Mouse (Mus musculus): ENCODE results near the gene Gm42791. TPM values are rescaled to one million over a fixed set of nuclear protein-coding genes. Genes with fewer than 3 reads are reported as not detected.

Gene Gm42791
- total and polyA plus RNA-seq, 2 experiments from 2014 or later = 5.7 TPM; not detected in 1

GRCm38 (mm10) chr5:149017666-149018415, 22.9 kb upstream of the Gm42791 start:
- Histone ChIP-seq H3K9ac (no peak overlapping the region), H3K36me3 (ENCODE audit: insufficient read depth) (no peaks in the 10 kb centered on the region), H3K4me3 (ENCODE audit: low read depth, low read length) (no peak overlapping the region), H3K4me2 (ENCODE audit: low read depth) (no peak overlapping the region), H3K27me3 (ENCODE audit: insufficient read depth, low read length) (no peaks in the 10 kb centered on the region), H3K27ac (ENCODE audit: low read depth, low read length) (no peak overlapping the region), H3K9me3 (ENCODE audit: low read length) (no peaks in the 10 kb centered on the region), H3K4me1 (ENCODE audit: insufficient read depth) (no peaks in the 10 kb centered on the region)
- DNase-seq (no peak), ATAC-seq (no peak)
- TF ChIP-seq CTCF (IDR thresholded peaks at IDR 0.05; ENCODE audit: low read depth) = no peak
- 89% methylated on average over 3 of the region's 3 CpGs for WGBS

- no peak overlapping the region for H3K4me3 ChIP-seq (ENCODE audit: low read depth, low read length)
- DNase-seq = peak; percentile 26
- H3K36me3 ChIP-seq (ENCODE audit: insufficient read depth) = no peaks in the 10 kb centered on the region
- no peaks in the 10 kb centered on the region for H3K27me3 ChIP-seq (ENCODE audit: insufficient read depth, low read length)
- no peak overlapping the region for H3K9ac ChIP-seq
- H3K4me2 ChIP-seq (ENCODE audit: low read depth) = no peak overlapping the region
- H3K4me1 ChIP-seq (ENCODE audit: insufficient read depth) = no peaks in the 10 kb centered on the region
- 68% methylated on average over 3 of the region's 3 CpGs for WGBS
- TF ChIP-seq CTCF (IDR thresholded peaks at IDR 0.05; ENCODE audit: low read depth) = no peak
- ATAC-seq = peak; percentile 56; the same call in 1 of the 2 replicates
- no peaks in the 10 kb centered on the region for H3K9me3 ChIP-seq (ENCODE audit: low read length)
- H3K27ac ChIP-seq (ENCODE audit: low read depth, low read length) = no peak overlapping the region
Observed at GRCm38 (mm10) chr5:149017181-149017580, 22.2 kb upstream of the Gm42791 start.

DNA sequence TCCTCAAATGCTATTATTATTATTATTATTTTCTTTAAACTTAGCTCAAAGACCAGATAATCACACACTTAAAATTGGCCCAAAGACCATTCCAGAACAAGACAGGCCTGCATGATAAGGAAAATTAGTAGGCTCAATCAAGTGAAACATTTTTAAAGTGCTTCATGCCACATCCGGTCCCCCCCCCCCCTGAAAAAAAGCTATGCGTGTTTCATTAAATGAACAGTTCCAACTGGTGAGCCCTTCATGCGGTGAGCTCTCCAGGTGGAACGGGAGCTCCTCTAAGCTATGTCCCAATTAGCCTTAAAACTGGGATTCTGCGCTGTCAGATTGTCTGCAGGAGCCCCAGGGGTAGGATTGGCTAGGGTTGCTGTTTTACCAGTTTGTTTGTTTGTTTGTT, 21.3 kb upstream of the Gm42791 start:
- no peak for DNase-seq
- peak overlapping the region; percentile 85; the same call in 1 of the 2 replicates for H3K4me2 ChIP-seq (ENCODE audit: low read depth)
- H3K4me1 ChIP-seq (ENCODE audit: insufficient read depth) = no peaks in the 10 kb centered on the region
- H3K9me3 ChIP-seq (ENCODE audit: low read length) = no peaks in the 10 kb centered on the region
- H3K36me3 ChIP-seq (ENCODE audit: insufficient read depth) = no peaks in the 10 kb centered on the region
- H3K27ac ChIP-seq (ENCODE audit: low read depth, low read length) = no peak overlapping the region
- no peak overlapping the region for H3K4me3 ChIP-seq (ENCODE audit: low read depth, low read length)
- TF ChIP-seq CTCF (IDR thresholded peaks at IDR 0.05; ENCODE audit: low read depth) = no peak
- no peaks in the 10 kb centered on the region for H3K27me3 ChIP-seq (ENCODE audit: insufficient read depth, low read length)
- no peak overlapping the region for H3K9ac ChIP-seq
- 73% methylated on average over 5 of the region's 5 CpGs for WGBS
- ATAC-seq = no peak

DNA sequence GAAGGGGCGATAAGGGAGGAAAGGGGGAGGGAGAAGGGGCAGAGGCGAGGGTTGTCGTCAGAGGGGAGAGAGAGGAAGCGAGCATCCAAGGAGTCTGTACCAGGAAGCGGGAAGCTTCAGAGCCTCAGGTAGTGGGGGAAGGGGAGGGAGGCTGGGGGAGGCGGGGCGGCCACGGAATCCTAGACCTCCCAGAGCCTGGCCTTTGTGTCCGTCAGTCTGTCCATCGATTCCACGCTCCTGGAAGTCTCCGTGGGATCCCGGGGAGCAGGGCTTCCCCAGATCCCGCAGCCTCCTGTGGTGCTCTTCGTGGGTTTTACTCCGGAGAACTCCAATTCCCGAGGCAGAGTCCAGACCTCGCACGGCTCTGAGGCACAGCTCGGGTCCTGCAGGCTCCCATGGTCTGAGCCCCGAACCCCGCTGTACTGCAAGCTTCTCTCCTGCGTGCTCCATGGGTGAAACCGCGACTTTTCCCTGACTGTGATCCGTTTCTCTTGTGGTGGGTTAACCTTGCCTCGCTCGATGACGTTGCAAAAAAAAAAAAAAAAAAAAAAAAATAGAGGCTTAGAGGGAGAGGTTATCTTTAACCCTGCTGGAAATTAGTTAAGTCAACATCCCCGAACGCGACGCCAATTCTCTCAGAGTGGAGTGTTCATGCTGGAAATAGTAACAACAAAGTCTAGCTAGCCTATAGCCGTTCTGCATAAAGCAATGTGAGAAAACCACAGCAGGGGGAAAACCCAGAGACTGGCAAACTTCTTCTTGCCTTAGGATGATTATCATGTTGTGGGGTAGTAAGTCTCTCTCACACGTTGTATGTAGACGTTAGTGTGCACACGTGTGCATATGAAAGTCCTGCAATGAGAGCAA, 20.6 kb upstream of the Gm42791 start:
- Histone ChIP-seq H3K4me1 (ENCODE audit: insufficient read depth) (no peaks in the 10 kb centered on the region), H3K27me3 (ENCODE audit: insufficient read depth, low read length) (no peaks in the 10 kb centered on the region), H3K4me2 (ENCODE audit: low read depth) (peak overlapping the region; percentile 85), H3K4me3 (ENCODE audit: low read depth, low read length) (peak overlapping the region; percentile 45), H3K36me3 (ENCODE audit: insufficient read depth) (no peaks in the 10 kb centered on the region), H3K9me3 (ENCODE audit: low read length) (no peaks in the 10 kb centered on the region), H3K27ac (ENCODE audit: low read depth, low read length) (no peak overlapping the region), H3K9ac (peak overlapping the region; percentile 52)
- DNase-seq (peak; percentile 38), ATAC-seq (peak; percentile 60)
- WGBS = 5% methylated on average over 36 of the region's 37 CpGs
- 0 out of 2 replicates have a peak, but pooled peaks have one; percentile 6 for TF ChIP-seq CTCF (IDR thresholded peaks at IDR 0.05; ENCODE audit: low read depth)

DNA sequence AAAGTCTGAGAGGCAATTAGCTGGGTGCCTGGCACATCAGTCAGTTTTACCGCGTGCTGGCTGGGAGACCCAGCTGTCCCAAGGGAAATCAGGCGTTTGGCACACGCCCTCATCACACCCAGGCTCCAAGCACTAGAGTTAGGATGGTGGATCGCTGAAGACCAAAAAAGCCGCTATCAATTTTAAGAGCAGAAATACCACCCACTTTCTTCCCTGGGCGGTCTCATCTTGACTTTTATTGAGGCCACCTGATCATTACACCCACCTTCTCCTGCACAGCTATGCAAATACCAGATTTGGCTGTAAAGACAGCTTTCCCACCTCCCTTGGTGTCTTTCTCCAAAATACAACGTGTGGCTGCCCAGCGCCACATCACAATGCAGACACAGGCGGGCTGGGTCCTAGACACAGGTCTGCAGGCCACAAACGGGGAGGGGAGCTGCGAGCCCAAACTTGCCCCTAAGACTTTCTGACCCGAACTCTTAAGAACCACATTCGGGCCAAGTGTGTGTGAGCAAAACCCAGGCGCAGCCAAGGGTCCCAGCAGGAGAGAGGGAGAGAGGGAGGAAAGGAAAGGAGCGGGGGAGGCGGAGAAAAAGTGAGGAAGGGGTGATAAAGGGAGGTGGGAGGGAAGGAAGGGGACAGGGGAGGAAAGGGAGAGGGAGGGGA, 19.8 kb upstream of the Gm42791 start:
- Histone ChIP-seq H3K9me3 (ENCODE audit: low read length) (no peaks in the 10 kb centered on the region), H3K36me3 (ENCODE audit: insufficient read depth) (no peaks in the 10 kb centered on the region), H3K27me3 (ENCODE audit: insufficient read depth, low read length) (no peaks in the 10 kb centered on the region), H3K27ac (ENCODE audit: low read depth, low read length) (no peak overlapping the region), H3K4me1 (ENCODE audit: insufficient read depth) (no peaks in the 10 kb centered on the region), H3K4me2 (ENCODE audit: low read depth) (peak overlapping the region; percentile 85), H3K4me3 (ENCODE audit: low read depth, low read length) (peak overlapping the region; percentile 45), H3K9ac (no peak overlapping the region)
- ATAC-seq (0 out of 2 replicates have a peak, but pooled peaks have one; percentile 34), DNase-seq (peak; percentile 46)
- no peak for TF ChIP-seq CTCF (IDR thresholded peaks at IDR 0.05; ENCODE audit: low read depth)
- WGBS = 14% methylated on average over 17 of the region's 17 CpGs

DNA sequence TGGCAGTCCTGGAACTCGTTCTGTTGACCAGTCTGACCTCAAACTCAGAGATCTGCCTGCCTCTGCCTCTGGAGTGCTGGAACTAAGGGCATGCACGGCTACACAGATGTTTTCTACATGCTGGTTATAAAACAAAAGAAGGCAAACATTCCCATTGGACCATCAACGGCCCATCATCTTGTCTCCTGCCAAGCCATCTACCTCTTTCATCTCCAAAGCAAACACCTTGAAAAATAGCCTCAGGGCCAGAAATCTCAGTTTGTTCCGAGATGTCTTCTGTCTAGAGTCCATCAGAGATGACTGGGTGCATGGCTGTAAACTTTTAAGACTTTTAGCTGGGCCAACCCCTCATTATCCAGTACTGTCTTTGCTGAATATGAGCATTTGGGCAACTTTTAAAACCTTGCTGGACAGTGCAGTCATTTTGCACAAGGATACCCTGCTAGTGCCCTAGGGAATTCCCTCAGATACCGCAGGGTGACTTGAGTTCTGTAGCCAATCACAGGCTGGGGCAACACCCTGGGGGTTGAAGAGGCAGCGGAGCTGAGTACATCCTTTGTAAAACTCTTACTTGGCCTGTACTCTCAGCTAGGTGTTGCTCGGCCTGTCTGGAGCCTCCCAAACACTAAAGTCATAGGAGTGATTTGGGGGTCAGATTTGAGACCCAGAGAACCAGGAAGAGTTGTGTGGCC, 19.0 kb upstream of the Gm42791 start:
- no peak overlapping the region for H3K27ac ChIP-seq (ENCODE audit: low read depth, low read length)
- no peaks in the 10 kb centered on the region for H3K36me3 ChIP-seq (ENCODE audit: insufficient read depth)
- no peak for DNase-seq
- H3K9me3 ChIP-seq (ENCODE audit: low read length) = no peaks in the 10 kb centered on the region
- H3K4me1 ChIP-seq (ENCODE audit: insufficient read depth) = no peaks in the 10 kb centered on the region
- no peak overlapping the region for H3K9ac ChIP-seq
- ATAC-seq = no peak
- no peak overlapping the region for H3K4me3 ChIP-seq (ENCODE audit: low read depth, low read length)
- H3K4me2 ChIP-seq (ENCODE audit: low read depth) = no peak overlapping the region
- no peaks in the 10 kb centered on the region for H3K27me3 ChIP-seq (ENCODE audit: insufficient read depth, low read length)
- TF ChIP-seq CTCF (IDR thresholded peaks at IDR 0.05; ENCODE audit: low read depth) = no peak
- WGBS = 79% methylated on average over 7 of the region's 7 CpGs

All from forebrain, postnatal 0 days (tissue).